Mouse (Mus musculus): Measurements from ENCODE around the gene Dock3. TPM values are rescaled to one million over a fixed set of nuclear protein-coding genes. Genes with fewer than 3 reads are reported as not detected.

The Dock3 gene
- total and polyA plus RNA-seq, 3 experiments: 2.0 to 4.2 (median 3.3) TPM

GRCm38 (mm10) chr9:106888346-106888745, 343.4 kb downstream of the Dock3 start:
- no peak for DNase-seq

DNA sequence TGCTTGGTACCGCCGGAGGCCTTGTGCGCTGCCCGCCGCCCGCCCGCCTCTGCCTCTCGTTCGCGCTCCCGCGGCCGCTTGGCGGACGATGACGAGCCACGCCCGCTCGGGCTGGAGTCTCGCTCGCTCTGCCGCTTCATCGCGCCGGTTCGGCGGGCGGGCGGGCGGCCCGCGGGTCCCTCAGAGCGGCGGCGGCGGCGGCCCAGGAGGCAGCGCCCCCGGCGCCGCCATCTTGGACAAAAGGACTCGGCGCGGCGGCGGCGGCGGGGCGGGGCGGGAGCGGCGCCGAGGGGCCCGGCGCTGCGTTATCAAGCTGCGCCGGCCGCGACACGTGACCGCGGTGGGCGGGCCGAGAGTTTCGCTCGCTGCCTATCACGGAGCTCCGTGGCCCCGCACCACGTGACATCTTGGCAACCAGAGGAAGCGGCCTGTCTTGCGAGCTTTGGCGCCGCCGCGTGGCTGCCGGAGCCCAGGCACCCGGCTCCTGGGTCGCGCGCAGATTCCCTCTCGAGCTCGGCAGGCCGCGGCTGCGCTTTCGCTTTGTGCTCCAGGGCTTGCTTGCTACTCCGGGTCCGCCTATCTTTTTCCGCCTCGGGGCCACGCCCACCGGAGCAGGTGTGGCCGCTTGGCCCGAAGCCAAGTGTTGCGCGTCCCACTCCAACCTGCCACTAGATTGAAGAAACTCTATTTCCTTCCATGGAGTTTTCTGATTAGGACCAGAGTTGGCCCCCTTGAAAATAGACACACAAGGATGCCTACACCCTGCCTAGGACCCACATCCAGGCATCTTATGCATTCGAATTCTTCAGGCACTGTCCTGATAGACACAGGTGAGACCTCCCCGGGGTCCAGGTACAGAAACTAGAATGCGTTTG, 344.6 kb downstream of the Dock3 start, which contains the start of gene Rbm15b:
TSS of gene Rbm15b (minus strand) at position 601 of the 875 bp plus-strand sequence.
- DNase-seq: peak; percentile 98

DNA sequence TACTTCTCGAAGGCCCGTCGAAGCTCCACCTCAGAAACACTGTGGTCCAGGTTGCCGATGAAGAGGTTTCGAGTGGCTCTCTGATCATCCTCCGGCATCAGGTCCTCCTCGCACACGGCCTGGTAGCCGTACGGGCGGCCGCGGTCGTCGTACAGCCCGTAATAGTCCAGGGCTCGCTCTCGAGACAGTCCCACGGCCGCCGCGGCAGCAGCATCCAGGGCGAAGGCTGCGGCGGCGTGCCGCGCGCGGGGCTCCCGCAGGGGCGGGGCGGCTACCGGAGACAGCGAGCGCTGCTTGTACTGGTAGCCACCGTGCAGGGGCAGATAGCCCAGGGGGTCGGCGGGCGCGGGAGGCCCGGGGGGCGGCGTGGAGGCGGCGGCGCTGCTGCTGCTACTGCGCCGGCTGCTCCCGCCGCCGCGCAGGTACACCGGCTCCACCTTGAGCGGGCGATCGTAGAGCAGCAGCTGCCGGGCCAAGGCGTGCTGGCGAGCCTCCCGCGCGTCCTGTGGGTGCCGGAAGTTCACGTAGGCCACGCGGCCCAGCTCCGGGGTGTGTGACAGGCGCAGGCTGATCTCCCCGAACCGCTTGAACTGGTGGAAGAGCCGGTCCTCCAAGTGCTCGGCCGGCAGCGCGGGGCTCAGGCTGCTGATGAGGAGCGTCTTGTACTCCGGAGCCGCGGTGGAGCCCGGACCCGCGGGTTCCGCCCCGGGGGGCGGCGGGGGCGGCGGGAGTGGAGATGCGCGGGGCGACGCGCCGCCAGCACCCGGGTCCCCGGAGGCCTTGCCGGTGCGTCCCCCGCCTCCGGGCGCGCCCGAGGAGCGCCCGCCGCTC, 345.6 kb downstream of the Dock3 start:
- peak; percentile 67 for DNase-seq

DNA sequence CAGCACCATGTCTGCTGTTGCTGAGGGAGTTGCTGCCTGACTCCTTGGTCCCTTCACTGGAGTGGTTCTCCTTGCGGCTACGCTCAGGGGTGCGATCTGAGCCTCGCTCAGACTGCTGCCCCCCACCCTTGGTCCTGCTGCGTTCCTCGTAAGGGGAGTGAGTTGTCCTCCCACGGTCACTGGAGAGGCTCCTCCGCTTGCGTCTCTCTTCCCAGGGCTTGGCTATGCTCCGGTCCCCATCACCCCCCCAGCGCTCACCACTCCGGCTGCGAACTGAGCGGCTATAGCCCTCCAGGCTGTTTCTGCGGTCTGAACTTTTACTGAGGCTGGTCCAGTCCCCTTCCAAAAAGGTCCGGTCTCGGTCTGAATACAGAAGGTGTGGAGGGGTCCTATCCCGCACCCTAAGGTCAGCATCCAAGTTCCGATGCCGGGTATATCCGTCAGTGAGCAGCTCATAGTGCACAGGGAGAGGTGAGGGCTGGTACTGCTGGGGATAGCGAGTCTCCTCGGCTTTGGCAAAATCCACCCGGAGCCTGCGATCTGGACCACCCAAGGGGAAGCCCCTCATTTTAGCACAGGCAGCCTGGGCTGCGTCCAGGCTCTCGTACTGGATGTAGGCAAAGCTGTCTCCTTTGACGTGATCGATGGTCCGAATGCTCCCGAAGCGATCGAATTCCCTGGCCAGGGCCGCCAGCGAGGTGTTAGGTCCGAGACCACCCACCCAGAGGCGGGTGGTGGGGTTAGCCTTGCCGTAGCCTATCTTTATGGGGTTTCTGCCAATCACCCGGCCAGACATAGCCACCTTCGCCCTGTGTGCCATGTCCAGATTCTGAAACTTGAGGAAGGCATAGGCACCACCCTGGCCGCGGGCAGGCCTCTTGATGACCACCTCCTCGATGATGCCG, 346.5 kb downstream of the Dock3 start:
- DNase-seq: no peak

GRCm38 (mm10) chr9:106884306-106884705, 347.4 kb downstream of the Dock3 start:
- DNase-seq: no peak

GRCm38 (mm10) chr9:106883085-106883484, 348.6 kb downstream of the Dock3 start:
- no peak for DNase-seq

DNA sequence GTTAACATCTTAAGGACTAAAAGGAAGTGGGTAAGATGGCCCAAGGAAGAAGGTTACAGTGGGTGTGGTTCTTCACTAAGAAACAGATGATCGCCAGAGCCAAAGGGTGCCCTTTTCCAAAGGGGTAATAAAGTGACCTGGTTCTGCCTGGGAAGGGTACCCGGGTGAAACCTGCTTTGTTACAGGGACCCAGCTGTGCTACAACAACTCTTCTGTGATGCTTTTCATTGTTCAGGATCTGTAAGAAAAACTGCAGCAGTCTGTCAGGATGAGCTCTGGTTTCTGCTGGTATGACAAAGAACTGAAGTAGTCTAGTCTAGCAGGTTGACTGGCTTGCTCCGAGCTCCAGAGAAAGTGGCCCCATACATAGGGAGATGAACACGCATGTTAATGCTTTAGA, 349.5 kb downstream of the Dock3 start:
- no peak for DNase-seq

DNA sequence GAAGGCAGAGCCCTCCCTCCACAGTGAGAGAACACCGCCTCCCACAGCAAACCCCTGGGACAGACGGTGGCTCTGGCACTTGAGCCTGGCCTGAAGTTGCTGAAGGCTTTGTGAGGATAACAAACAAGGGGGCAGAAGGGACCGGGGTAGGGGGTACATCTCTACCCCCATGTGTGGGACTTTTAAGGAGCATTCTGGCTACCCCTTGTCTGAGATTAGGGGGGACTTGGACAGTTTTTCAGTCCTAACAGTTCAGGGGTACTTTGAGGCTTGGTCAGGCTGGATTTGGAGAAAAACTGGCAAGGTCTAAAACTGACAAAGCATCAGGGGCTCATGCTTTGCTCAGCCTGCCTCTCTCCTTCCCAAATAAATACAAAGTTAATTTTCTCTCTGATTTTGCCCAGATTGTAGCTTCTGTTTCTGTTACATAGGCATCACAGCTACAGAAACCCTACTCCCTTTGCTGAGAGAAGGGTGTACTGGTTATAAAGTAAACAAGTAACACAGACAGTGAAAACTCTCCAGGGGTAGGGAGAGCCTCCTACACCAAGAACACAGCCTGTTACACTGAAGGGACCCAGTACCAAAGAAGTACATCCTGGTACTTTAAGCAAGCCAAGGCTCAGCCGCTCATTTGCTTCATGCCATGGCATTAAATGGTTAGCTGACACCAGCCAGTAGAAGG, 350.5 kb downstream of the Dock3 start:
- no peak for DNase-seq

- DNase-seq: no peak
Observed at GRCm38 (mm10) chr9:106879471-106879870, 352.2 kb downstream of the Dock3 start.

DNA sequence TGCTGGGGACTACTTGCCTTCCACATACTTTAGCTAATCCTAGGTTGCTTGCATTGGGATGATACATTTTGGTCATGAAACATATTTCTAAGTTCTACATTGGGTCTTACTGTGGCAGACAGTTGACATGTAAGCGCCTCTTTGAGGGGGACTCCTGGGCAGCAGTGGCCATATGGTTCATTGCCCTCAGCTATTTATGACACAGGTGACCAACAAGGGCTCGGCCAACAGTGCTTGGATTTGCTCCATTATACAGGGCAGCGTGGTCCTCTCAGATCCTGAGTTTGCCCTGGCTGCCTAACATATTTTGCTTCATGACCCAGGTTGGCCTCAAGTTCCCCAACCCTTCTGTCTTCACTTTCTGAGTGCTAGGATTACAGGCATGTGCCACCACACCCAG, 355.0 kb downstream of the Dock3 start:
- no peak for DNase-seq

- no peak for DNase-seq
Observed at GRCm38 (mm10) chr9:106874216-106874615, 357.5 kb downstream of the Dock3 start.

DNA sequence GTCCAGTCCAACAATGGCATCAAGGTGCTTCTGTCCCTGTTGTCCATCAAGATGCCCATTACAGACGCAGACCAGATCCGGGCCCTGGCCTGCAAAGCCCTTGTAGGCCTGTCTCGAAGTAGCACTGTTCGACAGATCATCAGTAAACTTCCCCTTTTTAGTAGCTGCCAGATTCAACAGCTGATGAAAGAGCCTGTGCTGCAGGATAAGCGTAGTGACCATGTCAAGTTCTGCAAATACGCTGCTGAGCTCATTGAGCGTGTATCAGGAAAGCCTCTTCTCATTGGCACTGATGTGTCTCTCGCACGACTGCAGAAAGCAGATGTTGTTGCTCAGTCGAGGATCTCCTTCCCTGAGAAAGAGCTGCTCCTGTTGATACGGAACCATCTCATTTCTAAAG, 373.7 kb downstream of the Dock3 start:
- DNase-seq: no peak

- no peak for DNase-seq
Observed at GRCm38 (mm10) chr9:106856664-106857063, 375.0 kb downstream of the Dock3 start.

Small RNA genes within 50 kb of the gene (microRNA-seq; reads per million reads assigned to microRNA genes)
- gene Gm22238: 0 reads per million in 2 experiments

Other genes starting within 250 kb of the Dock3 start
- gene Mapkapk3, start 58.0 kb upstream of the Dock3 start, total RNA-seq (2021): 10 to 100 TPM; 27.9 to 69.9 TPM
- 30.9 and 41.7 TPM in 2 replicates for gene Mapkapk3, start 58.0 kb upstream of the Dock3 start, polyA plus RNA-seq (2012; rRNA removed)
- 10 to 100 TPM; 13.9 to 18.6 TPM for gene Cish, start 64.1 kb upstream of the Dock3 start, total RNA-seq (2021)
- gene Cish, start 64.1 kb upstream of the Dock3 start, polyA plus RNA-seq (2012; rRNA removed): 33.3 and 34.8 TPM in 2 replicates
- 10 to 100 TPM; 17.5 to 17.7 TPM for gene Hemk1, start 106.4 kb upstream of the Dock3 start, total RNA-seq (2021)
- 23.5 and 25.5 TPM in 2 replicates for gene Hemk1, start 106.4 kb upstream of the Dock3 start, polyA plus RNA-seq (2012; rRNA removed)
- 1 to 10 TPM in 1 of 2 experiments, under 1 TPM in 1; 0.69 to 1.9 TPM for gene 6430571L13Rik, start 108.7 kb upstream of the Dock3 start, total RNA-seq (2021)
- 1.3 and 1.4 TPM in 2 replicates for gene 6430571L13Rik, start 108.7 kb upstream of the Dock3 start, polyA plus RNA-seq (2012; rRNA removed)
- gene Cacna2d2, start 167.7 kb upstream of the Dock3 start, total RNA-seq (2021): 1 to 10 TPM; 6.9 to 7.1 TPM
- gene Cacna2d2, start 167.7 kb upstream of the Dock3 start, polyA plus RNA-seq (2012; rRNA removed): 12.1 and 14.7 TPM in 2 replicates